Mouse (Mus musculus): ENCODE results near the gene Pebp1.
"Not testable (repeated sequence)": the region's sequence is repeated elsewhere in the genome, so short reads cannot be mapped to it uniquely, and the experiment has no call there.

The Pebp1 gene

DNA sequence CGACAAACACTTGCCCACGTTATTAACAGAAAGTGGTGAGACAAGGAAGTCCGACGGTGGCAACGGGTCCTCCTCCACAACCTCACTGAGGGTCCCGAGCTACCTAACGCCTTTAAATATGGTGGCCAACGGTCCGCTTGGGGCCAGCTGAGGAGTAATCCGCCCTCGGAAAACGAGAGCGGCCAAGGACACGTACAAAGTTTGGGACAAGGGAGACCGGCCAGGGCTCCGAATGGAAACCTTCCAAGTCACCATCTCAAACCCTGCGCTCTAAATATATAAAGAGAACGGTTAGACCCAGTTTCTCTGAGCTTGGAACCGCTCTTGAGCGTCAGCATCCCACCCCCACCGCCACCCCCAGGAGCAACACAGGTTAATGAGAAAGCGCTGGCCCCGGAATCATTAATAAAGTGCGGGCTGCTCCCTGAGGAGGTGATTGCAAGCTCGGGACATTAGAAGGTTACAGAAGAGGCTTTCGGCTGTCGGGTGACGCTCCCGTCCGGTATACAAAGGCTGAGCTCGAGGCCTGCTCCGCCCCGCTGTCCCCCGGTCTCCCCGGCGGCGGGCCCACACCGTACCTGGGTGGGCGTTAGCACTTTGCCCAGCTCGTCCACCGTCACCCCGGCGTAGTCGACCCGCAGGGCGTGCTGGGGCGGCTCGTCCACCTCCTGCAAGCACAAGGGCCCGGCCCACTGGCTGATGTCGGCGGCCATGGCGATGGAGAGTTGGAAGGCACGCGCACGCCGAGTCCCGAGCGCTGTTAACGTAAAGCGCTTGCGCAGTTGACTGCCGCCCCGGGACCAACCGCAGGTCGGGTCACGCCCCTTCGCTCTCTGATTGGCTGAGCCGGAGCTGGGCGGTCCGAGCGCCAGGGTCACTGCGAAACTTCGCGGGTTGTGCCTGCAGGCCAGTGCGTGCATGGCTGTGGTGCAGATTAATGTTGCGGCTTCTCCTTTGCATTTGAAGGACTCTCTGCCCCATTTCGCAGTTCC, at the start of gene Pebp1:
TSS of gene Pebp1 (minus strand) at position 795 of the 992 bp plus-strand sequence.
- peak; percentile 100 for DNase-seq

DNA sequence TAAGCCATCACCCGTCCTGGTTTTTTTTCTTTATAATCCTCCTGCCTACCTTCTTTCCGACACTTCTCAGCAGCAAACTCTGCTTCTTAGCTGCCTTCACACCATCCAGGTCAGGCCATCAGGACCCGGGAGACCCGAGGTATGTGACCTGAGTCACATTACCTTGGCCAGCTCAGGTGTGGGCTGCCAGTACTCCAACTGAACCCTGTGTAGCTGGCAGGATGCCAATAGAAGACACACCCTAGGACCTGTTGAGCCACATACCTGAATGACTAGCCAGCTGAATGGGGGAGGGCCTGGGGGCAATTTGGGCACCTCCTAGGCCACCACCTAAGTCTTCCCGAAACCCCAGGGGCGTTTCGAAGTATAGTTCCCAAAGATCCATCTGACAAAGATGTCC, 43.0 kb upstream of the Pebp1 start:
- no peak for DNase-seq

DNA sequence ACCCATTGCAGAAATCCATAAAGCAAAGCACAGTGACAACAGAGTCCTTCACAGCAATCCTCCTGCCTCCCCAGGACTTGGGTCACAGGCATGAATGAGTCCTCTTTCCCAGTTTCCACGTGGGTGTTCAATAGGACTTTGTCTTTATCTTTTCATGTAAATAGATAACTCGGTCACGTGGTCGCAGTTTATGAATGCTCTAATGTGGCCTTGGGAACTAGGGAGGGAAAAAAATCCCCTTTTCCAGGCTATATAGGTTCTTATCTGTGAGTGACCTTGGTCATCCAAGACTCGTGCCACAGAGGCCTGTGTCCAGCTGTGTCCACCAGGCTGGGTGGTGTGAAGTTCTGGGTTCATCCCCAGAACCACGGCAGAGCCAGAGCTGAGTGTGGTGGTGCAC, 39.0 kb upstream of the Pebp1 start:
- no peak for DNase-seq

DNA sequence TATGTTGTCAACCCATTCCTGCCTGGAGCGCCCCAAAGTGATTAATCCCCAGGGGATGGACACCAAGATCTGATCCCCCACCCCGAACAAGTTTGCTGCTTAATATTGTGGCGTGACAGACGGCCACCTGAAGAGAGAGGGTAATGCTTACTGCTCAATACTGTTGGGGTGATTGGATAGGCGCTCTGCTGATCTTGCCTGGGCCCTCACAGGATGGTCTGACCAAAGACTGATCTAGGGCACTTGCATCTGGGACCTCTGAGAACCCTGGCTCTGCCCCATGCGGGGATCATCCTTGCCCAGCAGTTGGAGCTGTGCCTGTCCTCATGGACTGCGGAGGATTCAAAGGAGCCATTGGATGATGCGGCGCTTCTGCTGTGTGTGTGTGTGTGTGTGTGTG, 36.3 kb upstream of the Pebp1 start:
- no peak for DNase-seq

DNA sequence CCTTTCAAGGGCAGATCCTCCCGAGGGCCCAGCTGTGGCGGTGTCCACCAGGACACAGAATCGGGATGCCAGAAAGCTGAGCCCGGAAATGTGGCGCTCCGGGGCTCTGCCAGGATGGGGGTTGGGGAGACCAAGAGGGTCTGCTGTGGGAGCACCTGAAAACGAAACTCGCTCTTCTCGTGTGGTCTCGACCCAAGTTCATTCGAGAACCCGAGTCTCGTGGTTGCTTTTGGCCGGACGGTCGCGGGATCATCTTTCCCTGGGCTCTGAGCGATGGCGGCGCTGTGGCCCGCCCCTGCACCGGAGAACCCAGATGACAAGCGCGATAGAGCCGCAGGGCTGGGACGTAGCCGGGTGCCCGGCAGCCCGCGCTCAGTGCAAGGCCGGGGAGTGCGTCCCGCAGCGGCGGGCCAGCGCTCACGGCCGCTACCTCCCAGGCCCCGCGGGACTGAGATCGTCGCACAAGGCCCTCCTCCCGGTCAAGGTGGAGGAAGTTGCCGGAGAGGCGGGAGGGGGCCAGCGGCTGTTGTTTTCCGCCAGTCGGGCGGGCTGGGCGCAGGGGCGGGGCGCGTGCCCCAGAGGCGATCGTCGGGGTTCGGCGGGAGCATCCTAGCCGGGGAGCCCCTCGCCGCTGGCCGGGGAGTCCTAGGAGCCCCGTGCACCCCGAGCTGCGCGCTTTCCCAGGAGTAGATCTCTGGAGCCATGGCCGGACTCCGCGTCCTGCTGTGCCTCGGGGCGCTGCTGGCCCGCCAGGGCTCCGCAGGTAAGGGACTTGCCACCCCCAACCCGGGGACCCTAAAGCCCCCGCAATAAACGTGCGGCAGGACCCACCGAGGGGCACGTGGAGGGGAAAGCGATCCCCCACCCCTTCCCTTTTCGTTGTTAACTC, 31.6 kb upstream of the Pebp1 start, which contains the start of gene Vsig10:
TSS of gene Vsig10 (plus strand) at position 343 of the 889 bp plus-strand sequence.
- peak; percentile 98 for DNase-seq

DNA sequence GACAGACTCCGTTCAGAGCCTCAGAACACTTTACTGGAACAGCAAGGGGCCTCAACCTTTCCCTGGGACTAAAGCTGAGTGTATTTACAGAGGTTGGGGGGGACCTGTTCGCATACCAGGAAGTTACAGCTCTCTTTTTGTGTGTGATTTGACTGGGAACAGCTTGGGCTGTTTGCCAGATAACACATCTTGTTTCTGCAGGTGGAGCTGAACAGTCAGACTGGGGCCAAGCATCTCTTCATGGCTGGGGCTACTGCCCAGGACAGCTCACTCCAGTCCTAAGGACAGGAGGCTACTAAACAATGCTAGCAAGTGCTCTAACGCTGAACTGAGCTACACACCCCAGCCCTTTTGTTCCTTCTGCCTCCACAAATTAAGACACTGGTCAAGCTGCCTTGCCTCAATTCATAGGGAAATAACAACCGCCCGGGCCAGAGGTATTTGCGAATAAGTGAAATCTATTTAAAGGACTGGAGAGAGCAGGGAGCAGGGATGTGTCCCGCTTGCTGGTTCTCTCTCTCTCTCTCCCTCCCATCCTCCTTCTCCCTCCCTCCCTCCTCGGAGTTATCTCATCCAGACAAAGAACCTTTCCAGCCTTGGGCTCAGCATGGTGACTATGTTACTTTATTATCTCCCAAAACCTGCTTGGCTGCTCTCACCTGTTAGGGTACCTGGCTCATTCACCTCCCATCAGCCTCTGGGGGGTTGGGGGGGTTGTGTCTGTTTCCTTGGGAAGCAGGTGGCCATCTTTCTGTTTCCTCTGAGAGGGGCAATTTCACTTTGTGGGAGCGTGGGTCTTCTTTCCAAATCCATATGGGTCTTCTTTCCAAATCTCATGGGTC, 27.4 kb upstream of the Pebp1 start:
- no peak for DNase-seq

DNA sequence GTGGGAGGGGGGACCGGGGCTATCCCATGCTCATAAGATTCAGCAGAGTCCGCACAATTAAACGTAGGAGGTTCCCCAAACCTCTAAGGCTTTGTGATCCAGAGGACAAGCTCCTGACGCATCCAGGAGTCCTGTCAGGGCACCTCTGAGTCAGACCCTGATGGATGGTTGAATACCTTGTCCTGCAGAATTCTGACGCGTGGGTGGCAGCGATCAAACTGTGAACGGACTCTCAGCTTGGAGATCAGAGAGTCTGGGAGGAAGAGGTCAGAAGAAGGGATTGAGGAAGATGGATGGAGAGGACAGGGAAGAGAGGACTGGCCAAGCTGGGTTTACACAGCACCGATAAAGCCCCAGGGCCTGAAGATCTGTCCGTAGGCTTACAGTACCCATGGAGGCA, 26.5 kb upstream of the Pebp1 start:
- no peak for DNase-seq

DNA sequence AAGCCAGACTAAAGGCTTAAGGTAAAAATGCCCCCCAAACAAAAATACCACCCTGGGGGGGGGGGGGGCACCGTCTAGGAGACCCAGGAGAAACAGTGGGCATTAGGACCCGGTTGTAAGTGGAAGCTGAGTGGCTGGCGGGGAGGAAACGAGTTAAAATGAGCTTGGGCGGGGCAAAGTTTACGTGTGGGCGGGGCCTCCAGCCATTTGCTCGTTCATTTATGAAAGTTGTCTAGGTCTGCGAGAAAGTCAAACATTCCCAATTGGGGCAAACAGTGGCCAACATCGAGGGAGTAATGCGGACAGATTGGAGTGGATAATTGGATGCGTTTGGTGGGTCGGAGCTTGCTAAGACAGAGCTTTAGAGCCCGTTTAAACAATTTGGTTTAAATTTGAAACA, 26.0 kb upstream of the Pebp1 start:
- peak; percentile 95 for DNase-seq

DNA sequence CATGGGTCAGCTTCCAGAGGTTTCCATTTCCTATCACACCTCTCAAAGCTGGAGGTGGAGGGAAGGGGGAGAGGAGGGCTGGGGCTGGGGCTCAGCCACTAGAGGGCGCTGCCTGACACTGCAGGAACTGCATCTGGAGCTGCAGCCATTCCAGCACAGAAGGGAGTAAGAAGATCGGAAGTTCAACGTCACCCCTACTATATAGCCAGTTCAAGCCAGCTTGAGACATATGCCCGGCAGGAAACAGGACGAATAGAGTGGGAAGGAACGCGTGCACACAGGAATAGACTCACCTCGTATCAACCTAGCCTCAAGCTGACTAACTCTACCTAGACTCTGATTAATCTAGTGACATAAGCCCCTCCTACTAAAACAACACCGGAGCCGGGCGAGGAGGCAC, 20.3 kb upstream of the Pebp1 start:
- peak; percentile 96 for DNase-seq

DNA sequence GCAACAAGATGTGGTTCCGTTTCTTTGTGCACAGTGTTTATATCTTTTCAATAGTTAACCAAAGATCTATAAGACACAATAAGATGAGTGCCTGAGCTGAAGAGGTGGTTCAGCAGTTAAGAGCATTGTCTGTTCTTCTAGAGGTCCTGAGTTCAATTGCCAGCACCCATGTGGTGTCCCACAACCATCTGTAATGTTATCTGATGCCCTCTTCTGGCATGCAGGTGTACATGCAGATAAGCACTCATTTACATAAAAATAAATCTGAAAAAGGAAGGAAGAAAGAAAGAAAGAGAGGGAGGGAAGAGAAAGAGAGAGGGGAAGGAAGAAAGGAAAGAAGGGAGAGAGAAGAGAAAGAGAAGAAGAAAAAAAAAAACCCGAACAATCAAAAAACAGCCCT, 19.4 kb upstream of the Pebp1 start:
- DNase-seq: no peak

DNA sequence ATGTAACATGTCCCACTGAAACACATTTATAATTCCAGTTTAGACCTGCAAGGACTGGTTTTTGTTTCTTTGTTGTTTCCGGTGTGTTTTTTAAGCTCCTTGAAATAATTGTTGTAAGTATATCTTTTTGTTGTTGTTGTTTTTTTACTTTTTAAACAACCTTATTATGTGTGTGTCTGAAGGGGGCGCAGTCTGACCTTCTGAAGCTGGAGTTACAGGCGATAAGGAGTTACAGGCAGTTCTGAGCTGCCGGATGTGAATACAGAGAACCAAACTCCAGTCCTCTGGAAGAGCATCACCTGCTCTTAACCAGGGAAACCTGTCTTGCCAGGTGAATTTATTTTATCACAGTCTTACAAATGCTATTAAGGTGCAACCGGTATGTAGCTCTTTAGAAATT, 18.3 kb upstream of the Pebp1 start:
- no peak for DNase-seq

DNA sequence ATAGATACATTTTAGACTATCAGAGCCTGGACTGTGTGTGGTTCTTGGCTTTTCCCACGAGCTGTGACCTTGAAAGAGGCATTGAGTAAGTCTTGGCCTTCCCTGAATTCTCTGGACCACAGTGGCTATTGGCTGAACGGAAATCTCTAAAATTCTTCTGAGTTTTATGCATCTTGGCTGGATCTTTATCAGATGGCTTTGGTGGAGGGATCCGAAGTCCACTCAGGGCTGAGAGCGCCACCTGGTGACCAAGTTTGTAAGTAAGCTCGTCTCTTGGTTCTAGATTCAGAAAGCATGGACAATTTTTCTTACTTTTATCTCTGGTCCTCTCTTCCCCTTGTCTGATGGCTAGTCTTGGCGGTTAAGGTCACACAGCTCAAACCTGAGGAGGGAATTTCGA, 17.5 kb upstream of the Pebp1 start:
- no peak for DNase-seq

DNA sequence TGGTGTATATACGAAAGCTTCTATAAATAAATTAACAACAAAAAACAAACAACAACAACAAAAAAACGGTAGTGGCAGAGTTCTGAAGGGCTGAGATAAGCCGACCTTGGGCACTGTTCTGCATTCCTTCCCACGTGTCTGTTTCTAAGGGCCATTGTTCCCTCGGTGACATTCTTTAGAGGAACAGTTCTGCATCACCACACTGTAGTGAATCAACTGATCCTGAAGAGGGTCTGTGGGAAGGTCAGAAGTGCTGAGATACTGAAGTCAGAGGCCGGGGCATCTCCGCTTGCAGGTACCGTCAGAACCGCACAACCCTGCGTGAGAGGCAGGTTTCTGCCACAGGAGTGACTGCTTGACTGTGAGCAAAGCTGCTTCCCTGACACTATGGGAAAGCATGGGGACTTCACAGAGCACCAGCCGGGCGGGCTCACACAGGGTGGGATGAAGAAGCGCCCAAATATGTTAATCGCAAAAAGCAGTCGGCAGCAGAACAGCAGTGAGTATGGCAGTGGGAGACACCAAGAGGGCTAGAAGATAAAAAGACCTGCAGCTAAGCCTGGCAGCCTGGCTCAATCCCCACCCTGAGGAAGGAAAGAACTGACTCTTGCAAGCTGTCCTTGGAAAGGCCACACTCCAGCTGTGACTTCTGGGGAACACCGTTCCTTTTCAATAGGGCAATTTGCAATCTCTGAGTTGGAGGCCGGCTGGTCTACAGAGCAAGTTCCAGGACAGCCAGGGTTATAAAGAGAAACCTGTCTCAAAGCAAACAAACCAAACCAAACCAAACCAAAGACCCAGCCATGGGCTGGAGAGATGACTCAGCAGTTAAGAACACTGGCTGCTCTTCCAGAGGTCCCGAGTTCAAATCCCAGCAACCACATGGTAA, 16.5 kb upstream of the Pebp1 start:
- DNase-seq: no peak

DNA sequence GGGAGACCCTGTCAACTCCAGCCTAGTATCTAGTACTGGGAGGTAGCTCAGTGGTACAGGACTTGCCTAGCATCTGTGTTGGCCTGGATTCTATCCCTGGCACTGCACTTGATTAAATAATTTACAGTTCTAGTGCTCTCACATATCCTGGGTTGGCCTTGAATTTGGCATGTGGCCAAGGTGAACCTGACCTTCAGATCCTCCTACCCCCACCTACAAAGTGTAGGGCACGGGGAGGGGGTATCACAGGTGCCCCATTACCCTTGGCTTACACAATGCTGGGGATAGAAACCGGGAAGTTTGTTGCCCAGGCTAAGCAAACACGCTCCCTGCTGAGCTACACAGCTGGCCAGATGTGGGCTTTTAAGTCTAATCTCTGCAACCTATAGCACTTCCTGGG, 15.5 kb upstream of the Pebp1 start:
- no peak for DNase-seq

DNA sequence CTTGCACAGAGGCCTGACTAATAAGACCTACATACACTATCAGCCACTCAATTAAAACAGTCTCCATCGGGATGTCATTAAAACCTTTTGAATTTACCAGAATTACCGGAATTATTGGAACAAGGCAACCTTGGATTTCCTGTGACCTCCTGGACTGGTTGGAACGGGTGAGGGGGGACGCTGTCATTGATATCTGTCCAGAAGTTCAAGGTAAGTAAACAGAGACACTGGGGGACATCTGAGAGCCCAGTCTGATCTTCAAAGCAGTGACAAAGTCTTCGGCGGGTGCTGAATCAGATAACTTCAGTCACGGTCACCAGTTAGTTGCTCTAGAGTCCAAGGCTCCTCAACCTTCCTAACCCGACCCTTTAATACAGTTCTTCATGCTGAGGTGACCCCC, 7.6 kb upstream of the Pebp1 start:
- no peak for DNase-seq

DNA sequence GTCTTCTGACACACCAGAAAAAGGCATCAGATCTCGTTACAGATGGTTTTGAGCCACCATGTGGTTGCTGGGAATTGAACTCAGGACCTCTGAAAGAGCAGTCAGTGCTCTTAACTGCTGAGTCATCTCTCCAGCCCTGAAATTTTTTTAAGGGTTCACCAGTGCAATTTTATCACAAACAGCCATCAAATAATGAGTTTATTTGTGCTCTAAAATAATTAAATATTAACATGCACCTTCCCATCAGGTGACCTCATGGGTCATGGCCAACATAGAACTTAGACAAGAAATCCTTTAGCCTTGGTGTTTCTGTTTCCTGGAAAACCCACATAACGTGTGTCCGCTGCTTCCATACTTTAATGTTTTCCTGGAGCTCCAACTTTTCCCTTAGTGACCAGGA, 6.4 kb upstream of the Pebp1 start:
- not testable (repeated sequence) for DNase-seq

DNA sequence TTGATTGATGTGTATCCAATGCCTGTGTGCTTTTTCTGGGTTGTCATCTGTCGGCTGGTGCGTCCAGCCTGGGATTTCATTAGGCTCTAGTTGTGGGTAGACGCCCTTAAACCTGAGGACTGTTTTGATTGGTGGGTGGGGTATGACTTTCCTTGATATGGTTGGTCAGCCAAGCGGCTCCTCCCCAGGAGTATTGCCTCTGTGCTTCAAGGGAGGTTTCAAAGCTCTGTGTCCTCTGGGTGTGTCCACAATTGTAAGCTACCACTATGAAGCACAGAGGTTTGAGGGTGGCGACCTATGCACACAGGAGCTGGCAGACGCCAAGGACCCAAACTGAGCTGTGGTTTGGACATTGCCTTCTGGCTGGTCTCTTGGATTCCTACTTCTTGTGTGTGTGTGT, 5.1 kb upstream of the Pebp1 start:
- no peak for DNase-seq

DNA sequence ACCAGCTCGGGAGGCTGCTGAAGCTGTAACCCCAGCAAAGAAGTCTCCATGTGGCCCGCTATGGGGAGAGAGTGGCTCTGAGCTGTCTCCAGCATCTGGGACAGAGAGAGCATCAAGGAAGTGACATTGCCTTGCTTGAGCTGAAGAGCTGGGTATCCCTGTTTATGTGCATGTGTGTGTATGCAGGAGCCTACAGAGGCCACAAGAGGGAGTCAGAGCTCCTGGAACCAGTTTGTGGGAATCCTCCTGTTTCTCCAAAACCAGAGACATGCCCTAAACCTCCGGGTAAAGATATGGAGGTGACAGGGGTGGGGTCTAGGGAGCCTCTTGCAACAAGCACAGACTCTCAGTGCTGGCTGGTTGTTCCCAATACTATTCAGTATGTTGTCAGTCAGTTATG, 3.9 kb upstream of the Pebp1 start:
- no peak for DNase-seq

DNA sequence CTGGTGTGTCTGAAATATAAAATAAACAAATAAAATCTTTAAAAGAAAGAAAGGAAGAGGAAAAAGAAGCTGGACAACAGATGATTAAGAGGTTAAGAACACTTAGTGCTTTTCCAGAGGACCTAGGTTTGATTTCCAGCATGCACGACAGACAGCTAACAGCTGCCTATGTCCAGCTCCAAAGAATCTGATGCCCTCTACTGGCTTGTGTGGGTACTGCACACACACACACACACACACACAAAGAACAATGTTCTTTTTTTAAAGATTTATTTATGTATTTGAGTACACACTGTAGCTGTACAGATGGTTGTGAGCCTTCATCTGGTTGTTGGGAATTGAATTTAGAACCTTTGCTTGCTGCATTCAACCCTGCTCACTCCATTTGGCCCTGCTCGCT, 2.7 kb upstream of the Pebp1 start:
- DNase-seq: no peak

DNA sequence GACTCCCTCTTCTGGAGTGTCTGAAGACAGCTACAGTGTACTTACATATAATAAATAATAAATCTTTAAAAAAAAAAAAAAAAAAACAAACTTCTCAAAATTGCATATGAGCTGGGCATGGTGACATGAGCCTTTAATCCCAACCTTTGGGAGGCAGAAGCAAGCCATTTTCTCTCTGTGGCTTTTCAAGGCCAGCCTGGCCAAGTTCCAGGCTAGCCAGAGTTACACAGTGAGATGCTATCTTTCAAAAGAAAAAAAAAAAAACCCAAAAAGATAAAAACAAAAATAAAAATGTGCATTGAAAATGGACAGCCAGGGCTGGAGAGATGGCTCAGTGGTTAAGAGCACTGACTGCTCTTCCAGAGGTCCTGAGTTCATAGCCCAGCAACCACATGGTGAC, 2.2 kb upstream of the Pebp1 start:
- no peak for DNase-seq

DNA sequence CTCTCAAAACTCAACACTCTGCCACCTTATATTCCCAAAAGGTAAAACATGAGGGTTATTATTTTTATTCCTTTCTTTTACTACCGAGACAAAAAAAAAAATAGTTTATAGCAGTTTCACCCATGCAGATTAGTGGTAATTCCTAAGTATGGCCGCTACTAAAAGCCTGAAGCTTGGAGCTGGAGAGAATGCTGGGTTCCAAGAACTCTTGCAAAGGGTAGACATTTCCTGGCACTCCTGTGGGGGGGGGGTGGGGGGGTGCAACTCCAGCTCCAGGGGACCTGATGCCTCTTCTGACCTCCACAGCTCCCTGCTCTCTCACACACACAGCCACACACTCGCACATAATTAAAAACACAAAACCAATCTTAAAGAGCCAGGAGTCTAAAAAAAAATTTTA, 1.1 kb downstream of the Pebp1 start:
- no peak for DNase-seq

DNA sequence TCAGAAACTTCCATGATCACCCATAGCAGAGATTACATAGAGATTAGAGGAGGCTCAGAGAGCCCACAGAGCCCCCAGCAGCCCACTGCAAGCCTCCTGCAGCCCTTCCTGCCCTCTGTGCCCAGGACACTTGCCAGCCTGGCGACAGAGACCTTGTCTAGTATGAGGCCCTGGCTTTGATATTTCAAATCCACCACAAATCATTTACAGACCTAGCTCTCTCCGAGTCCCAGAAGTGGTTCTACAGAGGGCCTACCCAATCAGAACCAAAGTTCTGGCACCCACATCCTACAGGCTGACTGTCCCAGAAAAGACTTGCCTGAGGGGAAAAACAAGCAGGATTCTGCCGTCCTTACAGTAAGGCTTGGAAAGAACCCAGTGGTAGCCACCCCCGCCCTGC, 2.2 kb downstream of the Pebp1 start:
- no peak for DNase-seq

Measured in heart, adult 11 months (tissue).